Mouse (Mus musculus) midbrain, postnatal 0 days (tissue): ENCODE data around the gene Zgpat. TPM values are rescaled to one million over a fixed set of nuclear protein-coding genes. Genes with fewer than 3 reads are reported as not detected.
A peak's percentile ranks its signal among the peaks of the same experiment; 100 is the strongest.

Experiments used
- ATAC-seq: fragments of 200-750 bp; cut with Nextera tagmentation; 2 replicates; pipeline ENCODE4 v1.8.0; 2017; ENCODE audit warnings: moderate number of reproducible peaks, mild to moderate bottlenecking, moderate TSS enrichment, moderate library complexity; ENCODE audit not compliant: low FRiP score
- DNase-seq: peaks from one replicate; pipeline ENCODE4 v3.0.0-alpha.2; 2015; ENCODE audit warnings: low spot score
- H3K27ac ChIP-seq: fragments of 300-500 bp; sonication (generic); 2 replicates; pipeline ENCODE4 v1.5.1; 2014; ENCODE audit warnings: low read depth, mild to moderate bottlenecking, low read length, mixed read lengths
- H3K27me3 ChIP-seq: fragments of 300-500 bp; sonication (generic); 2 replicates; pipeline ENCODE4 v1.6.1; 2014; ENCODE audit warnings: low read length, control low read depth, mixed read lengths; ENCODE audit not compliant: insufficient read depth
- H3K36me3 ChIP-seq: fragments of 300-500 bp; sonication (generic); 2 replicates; pipeline ENCODE4 v1.6.1; 2014; ENCODE audit warnings: low read length, control low read depth, mixed read lengths; ENCODE audit not compliant: insufficient read depth
- H3K4me1 ChIP-seq: fragments of 300-500 bp; sonication (generic); 2 replicates; pipeline ENCODE4 v1.6.1; 2014; ENCODE audit warnings: mild to moderate bottlenecking, control low read depth, antibody characterized with exemption, low read length, mixed read lengths; ENCODE audit not compliant: insufficient read depth
- H3K4me2 ChIP-seq: fragments of 300-500 bp; sonication (generic); 2 replicates; pipeline ENCODE4 v1.6.1; 2014; ENCODE audit warnings: low read depth, mild to moderate bottlenecking, low read length, mixed read lengths; ENCODE audit not compliant: poor library complexity, severe bottlenecking
- H3K4me3 ChIP-seq: fragments of 300-500 bp; sonication (generic); 2 replicates; pipeline ENCODE4 v1.5.1; 2014; ENCODE audit warnings: low read depth, mild to moderate bottlenecking, low read length, moderate library complexity
- H3K9ac ChIP-seq: fragments of 300-500 bp; sonication (generic); replicated peaks from 2 replicates; pipeline ENCODE4 v1.6.1; 2014; ENCODE audit warnings: mild to moderate bottlenecking, low read length, moderate library complexity, mixed read lengths; ENCODE audit not compliant: poor library complexity, severe bottlenecking
- H3K9me3 ChIP-seq: fragments of 300-500 bp; sonication (generic); 2 replicates; pipeline ENCODE4 v1.6.1; 2016; ENCODE audit warnings: low read length, control low read depth
- CTCF ChIP-seq: IDR thresholded peaks from 2 replicates; pipeline ENCODE4 v1.5.1; 2016; ENCODE audit warnings: antibody characterized with exemption, mild to moderate bottlenecking
- WGBS: fragments of 180-500 bp; shearing (Covaris S2); extraction: QIAGEN DNeasy Blood & Tissue Kit; methylation state at CpG from one replicate; pipeline ENCODE4 v1.1.7; 2014; 5-methylcytosine and 5-hydroxymethylcytosine counted together
- polyA plus RNA-seq: library from polyadenylated mRNA; unstranded; fragments of >200 nt; fragmentation: Nextera tagmentation; extraction: Ambion mirVana; gene quantifications from 2 replicates; pipeline ENCODE4 v1.2.1, GENCODE M21; 2015
- total RNA-seq: library from RNA; depleted of rRNA; stranded (reverse); fragments of >200 nt; gene quantifications from 2 replicates; pipeline ENCODE4 v1.2.3, GENCODE M21; 2014; rRNA removed

The Zgpat gene
- total and polyA plus RNA-seq, 2 experiments from 2014 or later: 44.3 to 79.2 TPM

DNA sequence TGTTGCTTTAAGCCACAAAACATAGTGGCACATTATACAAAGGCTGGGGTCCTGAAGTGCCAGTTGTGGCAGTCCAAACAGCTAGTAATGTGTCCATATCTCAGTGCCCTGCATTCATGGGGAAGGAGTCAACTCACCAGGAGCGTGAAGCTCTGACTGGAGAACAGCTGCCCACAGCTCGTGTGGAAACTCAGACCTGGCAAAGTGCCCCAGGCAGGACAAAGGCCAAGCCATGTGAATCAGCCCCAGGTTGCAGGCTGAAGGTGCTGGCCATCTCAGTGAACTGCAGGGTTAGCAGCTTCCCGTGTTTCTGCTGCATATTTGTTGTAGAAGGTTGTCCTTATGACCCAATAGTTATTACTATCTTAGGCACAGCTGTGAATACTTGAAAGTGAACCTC, 51.2 kb downstream of the Zgpat start:
- Histone ChIP-seq H3K4me2 (no peak overlapping the region), H3K4me3 (no peak overlapping the region), H3K36me3 (0 out of 2 replicates have a peak, but pooled peaks cover 7% of the 10 kb centered on the region), H3K27me3 (no peaks in the 10 kb centered on the region), H3K4me1 (no peaks in the 10 kb centered on the region), H3K27ac (no peak overlapping the region), H3K9ac (no peak overlapping the region), H3K9me3 (no peaks in the 10 kb centered on the region)
- 57% methylated on average over 3 of the region's 3 CpGs for WGBS
- no peak for ATAC-seq
- peak; percentile 29 for DNase-seq
- no peak for TF ChIP-seq CTCF

DNA sequence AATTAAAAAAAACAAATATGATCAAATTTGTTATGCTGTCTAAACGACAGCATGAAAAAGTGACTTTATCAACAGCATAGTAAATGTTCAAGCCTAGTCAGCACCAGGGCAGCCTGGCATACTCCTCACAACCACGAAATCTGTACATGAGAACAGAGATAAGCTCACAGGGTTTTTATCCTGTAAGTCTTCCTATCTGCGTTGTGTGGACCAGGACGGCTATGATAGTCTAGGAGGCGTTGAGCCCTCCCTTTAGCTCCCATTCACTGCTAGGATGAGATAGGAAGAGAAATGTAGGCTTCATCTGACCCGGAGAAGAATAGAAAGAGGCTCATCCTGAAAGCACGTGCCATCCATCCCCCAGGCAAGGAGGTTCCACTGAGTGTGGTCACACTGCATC, 54.6 kb downstream of the Zgpat start:
- H3K4me3 ChIP-seq: no peak overlapping the region
- no peaks in the 10 kb centered on the region for H3K4me1 ChIP-seq
- no peaks in the 10 kb centered on the region for H3K27me3 ChIP-seq
- H3K9ac ChIP-seq: no peak overlapping the region
- no peak for TF ChIP-seq CTCF
- no peak overlapping the region for H3K4me2 ChIP-seq
- DNase-seq (no peak), ATAC-seq (no peak)
- no peaks in the 10 kb centered on the region for H3K9me3 ChIP-seq
- 78% methylated on average over 7 of the region's 7 CpGs for WGBS
- H3K27ac ChIP-seq: no peak overlapping the region
- peaks cover 8% of the 10 kb centered on the region; the same call in 1 of the 2 replicates for H3K36me3 ChIP-seq

DNA sequence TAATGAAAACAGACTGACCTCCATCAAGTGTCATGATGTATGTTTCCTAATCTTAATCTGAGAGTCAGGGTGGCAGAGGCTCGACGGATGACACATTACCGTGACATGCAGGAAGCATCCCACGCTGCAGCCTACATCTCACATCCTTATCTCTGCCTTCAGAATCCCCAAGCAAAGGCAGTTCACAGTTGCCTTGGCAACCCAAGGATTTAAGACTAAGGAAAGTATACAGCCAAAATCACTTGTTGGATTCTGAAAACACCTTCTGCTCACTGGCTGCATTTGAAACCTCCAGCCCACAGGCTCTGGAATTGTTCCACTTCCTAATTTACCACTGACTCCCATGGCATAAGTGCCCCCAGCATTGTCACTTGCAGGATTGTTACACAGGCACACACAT, 55.7 kb downstream of the Zgpat start:
- Histone ChIP-seq H3K4me1 (no peaks in the 10 kb centered on the region), H3K4me3 (no peak overlapping the region), H3K9me3 (no peaks in the 10 kb centered on the region), H3K4me2 (no peak overlapping the region), H3K27me3 (no peaks in the 10 kb centered on the region), H3K27ac (no peak overlapping the region), H3K36me3 (peaks cover 8% of the 10 kb centered on the region; the same call in 1 of the 2 replicates), H3K9ac (no peak overlapping the region)
- WGBS: 72% methylated on average over 4 of the region's 4 CpGs
- ATAC-seq (no peak), DNase-seq (no peak)
- TF ChIP-seq CTCF: no peak

DNA sequence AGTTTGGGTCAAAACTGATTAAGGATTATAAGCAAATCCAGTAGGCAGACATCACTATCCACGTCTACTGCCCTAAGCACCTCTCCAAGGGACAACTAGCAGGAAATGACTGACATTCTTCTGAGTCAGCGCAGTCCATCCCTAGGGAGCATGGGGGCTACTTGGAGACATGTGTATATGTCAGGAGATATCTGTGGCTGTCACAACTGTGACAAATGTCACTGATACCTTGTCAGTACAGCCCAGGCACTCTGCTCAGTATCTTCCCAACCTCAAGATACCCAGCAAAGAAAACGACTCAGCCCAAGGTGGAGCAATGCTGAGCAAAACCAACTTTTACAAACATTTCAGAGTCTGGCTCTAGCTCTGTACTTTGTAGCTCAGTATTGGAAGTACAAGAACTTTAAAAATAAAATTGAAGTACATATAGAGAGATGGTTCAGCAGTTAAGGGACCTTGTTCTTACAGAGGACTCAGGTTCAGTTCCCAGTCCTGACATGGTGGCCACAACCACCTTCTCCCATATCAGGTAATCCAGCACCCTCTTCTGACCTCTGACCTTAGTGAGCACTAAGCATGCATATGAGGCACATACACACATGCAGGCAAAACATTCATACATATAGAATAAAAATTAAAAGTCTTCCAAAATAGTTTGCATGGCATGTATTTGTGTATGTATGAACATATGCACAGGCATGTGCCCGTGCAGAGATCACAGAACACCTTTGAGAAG, 56.3 kb downstream of the Zgpat start:
- Histone ChIP-seq H3K4me3 (no peak overlapping the region), H3K4me2 (no peak overlapping the region), H3K27me3 (no peaks in the 10 kb centered on the region), H3K9ac (no peak overlapping the region), H3K4me1 (no peaks in the 10 kb centered on the region), H3K9me3 (no peaks in the 10 kb centered on the region), H3K36me3 (peaks cover 8% of the 10 kb centered on the region; the same call in 1 of the 2 replicates), H3K27ac (no peak overlapping the region)
- 77% methylated on average over 4 of the region's 4 CpGs for WGBS
- DNase-seq (no peak), ATAC-seq (no peak)
- TF ChIP-seq CTCF: no peak

DNA sequence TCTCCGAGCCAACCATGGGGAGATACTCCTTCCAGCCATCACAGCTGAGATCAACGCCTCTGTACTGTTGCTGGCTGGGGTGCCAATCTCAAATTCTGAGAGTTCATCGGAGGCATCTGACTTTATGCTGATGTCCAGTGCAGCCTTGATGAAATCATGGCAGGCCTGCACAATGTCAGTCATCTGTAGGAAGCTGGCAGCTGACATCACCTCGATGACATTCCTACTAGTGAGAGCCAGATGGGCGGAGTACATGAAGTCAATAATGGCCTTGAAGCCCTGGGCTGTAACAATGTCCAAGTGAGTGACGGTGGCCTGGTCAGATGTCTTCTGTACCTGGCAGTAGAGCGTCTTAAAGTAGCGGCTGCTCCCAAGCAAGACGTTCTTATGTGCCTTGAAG, 59.1 kb downstream of the Zgpat start:
- no peak for ATAC-seq
- no peaks in the 10 kb centered on the region for H3K27me3 ChIP-seq
- no peaks in the 10 kb centered on the region for H3K9me3 ChIP-seq
- no peak overlapping the region for H3K27ac ChIP-seq
- H3K9ac ChIP-seq: no peak overlapping the region
- no peak overlapping the region for H3K4me3 ChIP-seq
- DNase-seq: no peak
- H3K36me3 ChIP-seq: peaks cover 8% of the 10 kb centered on the region; the same call in 1 of the 2 replicates
- no peaks in the 10 kb centered on the region for H3K4me1 ChIP-seq
- no peak overlapping the region for H3K4me2 ChIP-seq
- TF ChIP-seq CTCF: no peak
- 95% methylated on average over 9 of the region's 9 CpGs for WGBS

Other genes with a start within 250 kb of the Zgpat start
- 134 and 162 TPM in 2 replicates for gene Kcnq2, start 229.6 kb upstream of the Zgpat start, total RNA-seq
- gene Kcnq2, start 229.6 kb upstream of the Zgpat start, polyA plus RNA-seq: 33.8 and 40.6 TPM in 2 replicates
- 321 and 367 TPM in 2 replicates for gene Eef1a2, start 207.9 kb upstream of the Zgpat start, total RNA-seq
- 23.1 and 23.3 TPM in 2 replicates for gene Eef1a2, start 207.9 kb upstream of the Zgpat start, polyA plus RNA-seq
- gene Ppdpf, start 177.7 kb upstream of the Zgpat start, total RNA-seq: 268 and 323 TPM in 2 replicates
- 365 and 367 TPM in 2 replicates for gene Ppdpf, start 177.7 kb upstream of the Zgpat start, polyA plus RNA-seq
- 0.09 TPM in 1 of 2 replicates, not detected in the other for gene Ptk6, start 162.1 kb upstream of the Zgpat start, total RNA-seq
- not detected in 2 replicates for gene Ptk6, start 162.1 kb upstream of the Zgpat start, polyA plus RNA-seq
- 0.11 TPM in 1 of 2 replicates, not detected in the other for gene Srms, start 151.7 kb upstream of the Zgpat start, total RNA-seq
- 0.10 and 0.21 TPM in 2 replicates for gene Srms, start 151.7 kb upstream of the Zgpat start, polyA plus RNA-seq
- 0.55 TPM in 1 of 2 replicates, not detected in the other for gene Fndc11, start 144.9 kb upstream of the Zgpat start, total RNA-seq
- gene Fndc11, start 144.9 kb upstream of the Zgpat start, polyA plus RNA-seq: 0.26 and 0.48 TPM in 2 replicates
- gene Helz2, start 122.9 kb upstream of the Zgpat start, total RNA-seq: 2.9 and 3.7 TPM in 2 replicates
- gene Helz2, start 122.9 kb upstream of the Zgpat start, polyA plus RNA-seq: 0.15 and 0.16 TPM in 2 replicates
- 16.0 and 17.4 TPM in 2 replicates for gene Gmeb2, start 76.9 kb upstream of the Zgpat start, total RNA-seq
- gene Gmeb2, start 76.9 kb upstream of the Zgpat start, polyA plus RNA-seq: 8.6 and 9.2 TPM in 2 replicates
- gene Stmn3, start 50.4 kb upstream of the Zgpat start, total RNA-seq: 1,320 and 1,471 TPM in 2 replicates
- 1,883 and 2,098 TPM in 2 replicates for gene Stmn3, start 50.4 kb upstream of the Zgpat start, polyA plus RNA-seq
- gene Rtel1, start 45.2 kb upstream of the Zgpat start, total RNA-seq: 46.6 and 59.4 TPM in 2 replicates
- 26.5 and 27.4 TPM in 2 replicates for gene Rtel1, start 45.2 kb upstream of the Zgpat start, polyA plus RNA-seq
- 25.4 and 27.2 TPM in 2 replicates for gene Arfrp1, start 476 bp downstream of the Zgpat start, total RNA-seq
- gene Arfrp1, start 476 bp downstream of the Zgpat start, polyA plus RNA-seq: 72.1 and 77.1 TPM in 2 replicates
- gene Lime1, start 15.2 kb downstream of the Zgpat start, total RNA-seq: 36.4 and 44.8 TPM in 2 replicates
- gene Lime1, start 15.2 kb downstream of the Zgpat start, polyA plus RNA-seq: 30.3 and 32.4 TPM in 2 replicates
- gene Zbtb46, start 94.5 kb downstream of the Zgpat start, total RNA-seq: 25.8 and 29.8 TPM in 2 replicates
- 16.7 and 18.4 TPM in 2 replicates for gene Zbtb46, start 94.5 kb downstream of the Zgpat start, polyA plus RNA-seq
- not detected in 2 replicates for gene Abhd16b, start 128.3 kb downstream of the Zgpat start, total RNA-seq
- gene Abhd16b, start 128.3 kb downstream of the Zgpat start, polyA plus RNA-seq: not detected in 2 replicates
- gene Tpd52l2, start 132.2 kb downstream of the Zgpat start, total RNA-seq: 69.5 and 85.6 TPM in 2 replicates
- gene Tpd52l2, start 132.2 kb downstream of the Zgpat start, polyA plus RNA-seq: 112 and 116 TPM in 2 replicates
- 416 and 487 TPM in 2 replicates for gene Dnajc5, start 155.6 kb downstream of the Zgpat start, total RNA-seq
- gene Dnajc5, start 155.6 kb downstream of the Zgpat start, polyA plus RNA-seq: 303 and 316 TPM in 2 replicates
- gene Uckl1, start 220.0 kb downstream of the Zgpat start, total RNA-seq: 49.8 and 63.9 TPM in 2 replicates
- 45.2 and 52.7 TPM in 2 replicates for gene Uckl1, start 220.0 kb downstream of the Zgpat start, polyA plus RNA-seq
- 34.4 and 39.3 TPM in 2 replicates for gene Prpf6, start 226.9 kb downstream of the Zgpat start, total RNA-seq
- gene Prpf6, start 226.9 kb downstream of the Zgpat start, polyA plus RNA-seq: 40.5 and 40.6 TPM in 2 replicates
- gene Zfp512b, start 227.9 kb downstream of the Zgpat start, total RNA-seq: 60.0 and 85.1 TPM in 2 replicates
- 81.1 and 99.7 TPM in 2 replicates for gene Zfp512b, start 227.9 kb downstream of the Zgpat start, polyA plus RNA-seq
- 140 and 142 TPM in 2 replicates for gene Samd10, start 234.3 kb downstream of the Zgpat start, total RNA-seq
- gene Samd10, start 234.3 kb downstream of the Zgpat start, polyA plus RNA-seq: 174 and 179 TPM in 2 replicates